Mouse (Mus musculus) thymus, postnatal 4 days (tissue): ENCODE measurements around the gene Rhbdd1.

Experiments used
- DNase-seq: peaks from one replicate; pipeline ENCODE4 v3.0.0; 2021

The Rhbdd1 gene

GRCm38 (mm10) chr1:82291930-82292712 lies 24.1 kb upstream of the Rhbdd1 start:
- DNase-seq = no peak

DNA sequence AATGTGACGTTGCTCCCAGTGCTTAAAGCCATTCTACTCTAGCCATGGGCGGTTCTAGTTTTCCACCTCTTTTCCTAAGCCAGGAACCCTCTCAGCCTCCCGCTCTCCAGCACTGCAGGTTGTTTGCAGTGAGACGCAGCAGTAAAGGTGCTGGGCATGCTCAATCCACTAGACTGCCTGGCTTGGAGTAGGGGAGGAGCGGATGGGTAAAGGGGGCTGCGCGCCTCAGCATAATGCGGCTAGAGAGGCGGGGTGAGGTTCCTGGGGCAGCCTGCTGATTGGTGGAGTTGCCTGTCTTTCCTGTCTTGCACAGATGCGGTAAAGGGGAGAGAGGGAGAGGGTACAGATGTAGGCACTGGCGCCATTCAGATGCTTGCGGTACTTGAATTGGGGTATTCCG lies 23.5 kb upstream of the Rhbdd1 start:
- DNase-seq = peak; percentile 64

- DNase-seq = no peak
These were observed 22.1 kb upstream of the Rhbdd1 start for GRCm38 (mm10) chr1:82294102-82294501.

GRCm38 (mm10) chr1:82298586-82298985 lies 17.7 kb upstream of the Rhbdd1 start:
- DNase-seq = peak; percentile 33

DNA sequence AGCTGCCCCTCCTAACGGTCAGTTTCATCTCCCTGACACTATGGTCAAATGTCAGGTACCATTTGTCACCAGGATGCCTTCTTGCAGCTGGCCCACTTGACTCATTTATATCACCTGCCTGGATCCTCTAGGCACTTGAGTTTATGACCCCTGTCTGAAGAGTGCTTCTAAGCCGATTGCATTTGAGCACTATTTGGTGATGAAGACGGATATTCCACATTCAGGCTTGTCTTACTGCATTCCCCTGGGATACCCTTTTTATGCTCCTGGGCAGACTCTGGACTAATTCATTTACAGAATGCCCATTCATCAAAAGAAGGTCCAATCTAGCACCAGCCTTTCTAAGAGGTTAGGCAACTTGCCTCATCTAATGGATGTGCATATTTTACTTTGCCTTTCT lies 11.8 kb upstream of the Rhbdd1 start:
- no peak for DNase-seq

DNA sequence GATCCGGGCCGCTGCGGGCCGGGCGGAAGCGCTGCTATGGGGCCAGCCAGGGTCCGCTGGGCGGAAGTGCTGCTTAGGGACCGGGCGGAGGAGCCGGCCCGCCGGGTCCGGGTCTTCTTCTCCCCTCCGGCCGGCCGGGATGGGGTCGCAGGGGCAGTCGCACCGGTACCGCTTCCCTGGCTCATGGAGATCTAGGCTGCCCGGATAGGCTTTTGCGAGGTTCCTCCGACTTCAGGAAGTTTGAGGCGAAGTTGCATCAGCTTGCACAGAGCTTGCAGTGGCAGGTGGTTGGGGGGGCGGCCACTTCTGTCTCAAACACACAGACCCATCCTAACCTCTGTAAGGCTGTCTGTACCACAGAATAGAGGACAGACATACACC lies 484 bp downstream of the Rhbdd1 start:
- DNase-seq = peak; percentile 79

DNA sequence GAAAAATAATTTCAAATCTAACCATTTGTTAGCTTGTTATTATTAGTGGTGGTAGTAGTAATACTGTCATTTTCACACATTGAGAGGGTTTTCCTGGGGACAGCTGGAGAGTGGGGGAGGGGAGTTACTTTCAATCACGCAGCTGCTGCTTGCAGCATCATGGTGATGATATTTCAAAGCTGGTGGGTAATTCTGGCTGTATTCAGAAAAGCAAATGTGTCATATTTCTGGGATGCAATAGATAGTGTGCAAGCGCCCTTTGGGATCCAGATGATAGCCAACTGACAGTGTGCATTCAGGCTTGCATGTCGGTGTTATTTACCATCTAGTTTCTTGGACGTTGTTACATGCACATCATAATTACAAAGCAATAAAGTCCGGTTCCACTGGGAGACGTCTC lies 4.2 kb downstream of the Rhbdd1 start:
- DNase-seq = no peak

DNA sequence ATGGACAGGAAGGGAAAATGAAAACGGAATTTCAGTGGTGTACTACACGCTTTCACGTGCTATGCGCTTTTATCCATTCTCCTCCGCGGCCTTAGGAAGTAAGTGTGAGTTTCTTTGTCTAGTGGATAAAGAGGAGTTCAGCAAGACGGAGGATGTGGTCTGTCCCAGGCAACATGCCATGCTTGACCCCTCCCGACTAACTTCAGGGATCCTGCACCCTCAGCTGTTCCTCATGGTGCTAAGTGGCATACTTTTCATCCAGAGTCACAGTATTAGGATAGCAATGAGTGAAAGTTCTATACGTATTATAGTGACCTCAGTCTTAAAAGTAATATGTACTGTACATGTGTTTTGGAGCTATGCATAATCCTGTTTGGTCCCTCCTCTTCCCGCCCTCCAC lies 4.6 kb downstream of the Rhbdd1 start:
- no peak for DNase-seq

GRCm38 (mm10) chr1:82321441-82321840 lies 5.2 kb downstream of the Rhbdd1 start:
- no peak for DNase-seq

- DNase-seq = no peak
These were observed 8.0 kb downstream of the Rhbdd1 start for GRCm38 (mm10) chr1:82324131-82324785.

DNA sequence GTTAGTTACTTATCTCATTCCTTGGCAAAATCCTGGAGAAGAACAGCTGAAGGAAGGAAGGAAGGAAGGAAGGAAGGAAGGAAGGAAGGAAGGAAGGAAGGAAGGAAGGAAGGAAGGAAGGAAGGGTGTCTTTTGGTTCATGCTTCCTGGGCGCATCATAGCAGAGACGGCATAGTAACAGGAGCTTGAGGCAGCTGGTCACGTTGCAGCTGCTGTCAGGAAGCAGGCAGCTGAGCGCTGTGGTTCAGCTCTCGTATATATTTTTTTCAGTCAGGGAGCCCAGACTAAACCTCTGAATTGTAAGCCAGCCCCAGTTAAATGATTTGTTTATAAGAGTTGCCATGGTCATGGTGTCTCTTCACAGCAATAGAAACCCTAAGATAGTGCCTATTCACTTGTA lies 9.9 kb downstream of the Rhbdd1 start:
- no peak for DNase-seq

DNA sequence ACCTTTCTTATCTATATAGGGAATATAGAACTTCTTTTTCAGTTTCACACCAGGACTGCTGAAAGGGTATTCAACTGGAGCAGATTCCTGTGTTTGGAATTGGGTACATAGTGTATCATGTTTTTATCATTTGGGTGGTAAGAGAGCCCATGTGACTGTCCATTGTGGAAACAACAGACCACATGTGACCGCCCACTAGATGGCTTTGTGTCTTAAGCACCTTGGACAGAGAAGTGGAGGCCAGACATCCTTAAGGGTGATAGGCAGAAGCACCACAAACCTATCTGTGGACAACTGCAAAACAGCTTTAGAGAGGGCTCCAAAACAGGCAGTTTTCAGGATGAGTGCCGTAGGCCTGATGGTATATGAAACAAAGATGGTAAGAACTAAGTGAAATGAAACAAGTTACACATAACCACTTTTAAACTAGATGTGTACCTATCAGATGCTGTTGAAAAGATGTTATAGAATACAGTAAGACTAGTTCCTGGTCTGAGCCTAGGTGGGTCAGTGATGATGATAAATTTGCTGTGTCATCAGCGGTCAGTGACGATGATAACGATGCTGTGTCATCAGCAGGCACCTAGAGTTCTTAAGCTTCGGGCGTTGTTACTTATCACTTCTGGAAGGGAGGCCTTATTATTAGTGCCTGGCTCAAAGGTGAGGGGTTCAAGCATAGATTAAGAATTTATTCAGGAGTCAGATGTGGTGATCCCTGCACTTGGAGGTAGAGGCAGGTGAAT lies 12.0 kb downstream of the Rhbdd1 start:
- DNase-seq = no peak

GRCm38 (mm10) chr1:82329237-82329953 lies 13.1 kb downstream of the Rhbdd1 start:
- DNase-seq = no peak

GRCm38 (mm10) chr1:82329954-82330247 lies 13.6 kb downstream of the Rhbdd1 start:
- DNase-seq = no peak

DNA sequence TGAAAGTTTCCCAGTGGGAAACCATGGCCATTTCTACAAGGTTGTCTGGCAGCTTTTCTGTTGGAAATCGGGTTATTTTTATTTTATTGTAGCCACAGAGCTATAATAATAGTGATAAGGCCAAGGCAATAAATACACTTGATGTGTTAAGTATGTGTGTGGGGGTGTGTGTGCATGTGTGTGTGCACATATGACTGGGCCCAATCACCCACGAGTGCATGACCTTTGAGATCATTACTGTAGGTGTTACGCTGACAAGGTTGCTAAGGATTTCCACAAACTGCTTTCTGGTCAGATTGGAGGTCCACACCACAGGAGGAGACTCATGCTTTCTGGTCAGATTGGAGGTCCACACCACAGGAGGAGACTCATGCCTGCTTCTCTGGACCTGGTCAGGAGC lies 18.3 kb downstream of the Rhbdd1 start:
- DNase-seq = no peak

DNA sequence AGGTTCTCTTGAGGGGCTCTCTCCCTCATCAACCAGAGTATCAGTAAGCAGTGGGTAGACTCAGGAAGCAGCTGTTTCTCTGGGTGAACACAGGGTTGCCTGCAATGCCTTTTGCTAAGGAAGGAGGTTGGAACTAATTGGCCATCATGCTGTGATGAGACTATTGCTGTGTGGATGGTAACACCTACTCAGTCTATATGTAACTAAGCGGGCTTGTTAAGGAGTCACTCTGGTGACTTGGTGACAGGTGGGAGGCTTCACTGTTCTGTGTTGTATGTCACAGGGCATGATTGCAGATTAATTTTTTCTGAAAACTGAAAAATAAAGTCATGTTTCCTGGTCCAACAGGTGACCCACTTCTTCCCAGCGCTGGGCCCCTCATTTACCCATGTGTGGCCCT lies 36.8 kb downstream of the Rhbdd1 start:
- no peak for DNase-seq

GRCm38 (mm10) chr1:82353755-82354154 lies 37.5 kb downstream of the Rhbdd1 start:
- no peak for DNase-seq

- no peak for DNase-seq
These were observed 42.8 kb downstream of the Rhbdd1 start for GRCm38 (mm10) chr1:82358871-82359647.

DNA sequence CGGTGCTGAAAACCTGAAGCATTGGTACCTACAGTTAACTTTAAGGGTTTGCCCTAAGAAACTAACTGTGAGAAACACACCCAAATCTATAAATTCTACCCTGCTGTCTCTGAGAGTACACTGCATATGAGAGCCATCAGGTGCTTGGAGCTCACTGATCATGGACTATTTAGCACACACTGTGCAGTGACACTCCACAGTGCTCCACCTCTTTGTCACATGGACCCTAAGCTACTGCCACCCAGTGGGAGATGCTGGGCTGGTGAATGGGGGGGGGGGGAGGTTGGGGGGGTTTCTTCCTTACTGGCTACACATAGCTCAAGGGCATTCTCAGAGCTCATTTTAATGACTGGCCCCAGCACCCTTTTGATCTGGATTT lies 43.4 kb downstream of the Rhbdd1 start:
- DNase-seq = no peak

DNA sequence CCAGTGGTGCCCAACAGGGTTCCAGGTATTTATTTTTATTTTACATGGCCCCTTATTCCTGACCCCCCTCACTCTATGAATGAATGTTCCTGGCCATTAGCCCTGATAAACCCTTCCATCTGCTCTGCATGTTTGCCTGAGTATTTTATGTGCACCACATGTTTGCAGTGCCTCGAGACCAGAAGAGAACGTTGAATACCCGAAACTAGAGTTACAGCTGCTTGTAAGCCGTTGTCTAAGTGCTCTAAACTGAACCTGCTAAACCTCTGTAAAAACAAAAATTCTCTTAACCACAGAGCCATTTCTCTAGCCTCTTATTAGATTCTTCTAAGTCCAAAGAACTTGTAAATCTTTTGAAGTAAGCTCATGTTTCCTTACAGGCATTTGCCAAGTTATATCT lies 45.0 kb downstream of the Rhbdd1 start:
- DNase-seq = no peak

DNA sequence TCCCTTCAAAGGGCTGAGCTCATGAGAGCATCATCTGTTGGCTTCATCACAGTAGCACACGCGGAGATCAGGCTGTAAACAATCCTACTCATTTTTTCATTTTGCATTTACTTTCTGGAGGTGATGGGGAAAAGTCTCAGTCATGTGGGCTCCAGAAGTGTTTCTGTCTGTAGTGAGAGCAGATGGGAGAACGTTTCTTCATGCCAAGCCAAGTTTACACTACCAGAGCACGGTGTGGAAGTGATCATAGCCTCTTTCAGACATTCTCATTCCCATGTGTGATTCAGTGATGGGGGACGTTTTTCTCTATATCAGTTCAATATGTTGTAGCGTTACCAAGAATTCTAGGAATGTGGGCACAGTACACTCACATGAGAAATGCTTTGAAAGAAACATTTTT lies 45.9 kb downstream of the Rhbdd1 start:
- no peak for DNase-seq

- DNase-seq = no peak
These were observed 47.8 kb downstream of the Rhbdd1 start for GRCm38 (mm10) chr1:82364047-82364446.

GRCm38 (mm10) chr1:82364468-82364867 lies 48.2 kb downstream of the Rhbdd1 start:
- no peak for DNase-seq
